Mouse (Mus musculus): ENCODE data around the gene Plrg1.

The Plrg1 gene

DNA sequence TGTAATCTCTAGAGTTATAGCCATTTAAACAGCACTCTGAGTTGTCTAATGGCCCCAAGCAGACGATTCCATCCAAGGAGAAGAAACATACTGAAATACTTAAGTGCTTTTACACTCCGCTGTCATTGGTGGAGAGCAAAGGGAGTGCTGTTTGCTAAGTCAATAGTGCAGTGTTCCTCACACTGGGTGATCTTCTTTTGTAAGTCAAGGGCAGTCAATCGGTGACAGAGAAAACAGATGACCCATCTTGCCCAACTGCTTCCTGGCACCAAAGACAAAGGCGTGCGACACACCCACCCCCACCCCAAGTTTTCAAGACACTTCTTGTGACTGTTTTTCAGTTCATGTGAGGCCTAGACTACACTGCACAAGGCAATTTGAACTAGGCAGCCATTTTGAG, 3.2 kb upstream of the Plrg1 start:
- DNase-seq (ENCODE audit: low read depth, low spot score), result no peak

DNA sequence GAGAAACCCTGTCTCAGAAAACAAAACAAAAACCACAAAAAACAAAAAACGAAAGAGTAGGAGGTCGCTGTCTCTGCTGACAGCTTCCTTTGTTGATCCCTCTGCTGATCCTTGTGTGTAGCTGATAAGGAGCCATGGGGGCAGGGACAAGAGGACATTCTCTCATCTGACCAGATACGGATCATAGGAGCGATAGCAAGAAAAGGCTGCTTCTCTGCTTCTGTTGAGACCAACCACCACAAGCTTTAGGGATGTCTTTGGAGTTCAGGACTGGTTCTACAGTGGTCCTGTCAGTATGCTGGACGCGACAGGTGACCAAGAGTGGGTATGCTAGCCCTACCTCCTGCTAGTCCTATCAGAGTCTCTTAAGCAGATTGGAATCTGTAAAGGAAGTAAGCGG, 2.2 kb upstream of the Plrg1 start:
- DNase-seq (ENCODE audit: low read depth, low spot score), result no peak

DNA sequence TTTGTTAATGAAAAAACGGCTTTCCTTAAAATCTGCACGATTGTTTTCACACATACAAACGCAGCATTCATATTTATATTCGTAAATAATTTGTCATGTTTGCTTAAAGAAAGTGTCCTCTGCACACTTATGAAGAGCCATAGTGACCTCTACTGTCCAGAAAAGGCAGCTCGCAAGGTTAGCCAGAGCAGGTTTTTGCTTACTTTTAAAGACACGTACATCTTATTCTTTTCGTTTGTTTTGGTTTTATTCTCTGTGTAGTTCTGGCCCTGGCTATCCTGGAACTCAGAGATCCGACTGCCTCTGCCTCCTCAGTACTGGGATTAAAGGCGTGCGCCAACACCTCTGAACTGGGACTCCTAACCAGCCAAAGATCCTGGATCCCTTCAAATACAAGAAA, 1.6 kb upstream of the Plrg1 start:
- DNase-seq (ENCODE audit: low read depth, low spot score), result no peak

DNA sequence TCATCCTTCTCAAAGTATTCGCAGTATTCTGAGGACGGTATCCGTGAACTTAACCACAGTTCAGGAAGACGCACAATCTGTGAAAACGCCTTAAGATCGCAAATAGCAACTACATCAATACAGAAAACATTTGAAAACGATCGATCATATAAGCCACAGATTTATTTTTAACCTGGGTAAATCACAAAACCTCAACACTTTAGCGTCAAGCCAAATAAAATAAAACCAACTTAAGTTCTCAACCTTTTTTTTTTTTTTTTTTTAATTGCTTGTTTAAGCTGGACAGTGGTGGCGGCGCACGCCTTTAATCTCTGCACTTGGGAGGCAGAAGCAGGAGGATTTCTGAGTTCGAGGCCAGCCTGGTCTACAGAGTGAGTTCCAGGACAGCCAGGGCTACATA, 563 bp upstream of the Plrg1 start:
- no peak for DNase-seq (ENCODE audit: low read depth, low spot score)

DNA sequence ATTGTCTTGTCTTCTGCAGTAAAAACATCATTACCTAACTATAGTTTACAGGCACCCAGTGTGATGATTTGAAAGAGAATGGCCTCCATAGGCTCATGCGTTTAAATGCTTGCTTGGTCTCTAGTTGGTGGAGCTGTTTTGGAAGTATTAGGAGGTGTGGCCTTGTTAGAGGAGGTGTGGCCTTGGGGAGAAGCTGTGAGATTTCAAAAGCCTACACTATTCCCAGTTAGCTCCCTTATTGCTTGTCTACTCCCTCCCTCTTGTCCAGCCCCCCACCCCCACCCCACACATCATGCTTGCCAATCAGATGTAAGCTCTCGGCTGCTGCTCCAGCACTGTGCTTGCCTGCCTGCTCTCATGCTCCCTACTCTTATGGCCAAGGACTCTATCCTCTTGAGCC, 1.7 kb downstream of the Plrg1 start:
- DNase-seq (ENCODE audit: low read depth, low spot score), result no peak

DNA sequence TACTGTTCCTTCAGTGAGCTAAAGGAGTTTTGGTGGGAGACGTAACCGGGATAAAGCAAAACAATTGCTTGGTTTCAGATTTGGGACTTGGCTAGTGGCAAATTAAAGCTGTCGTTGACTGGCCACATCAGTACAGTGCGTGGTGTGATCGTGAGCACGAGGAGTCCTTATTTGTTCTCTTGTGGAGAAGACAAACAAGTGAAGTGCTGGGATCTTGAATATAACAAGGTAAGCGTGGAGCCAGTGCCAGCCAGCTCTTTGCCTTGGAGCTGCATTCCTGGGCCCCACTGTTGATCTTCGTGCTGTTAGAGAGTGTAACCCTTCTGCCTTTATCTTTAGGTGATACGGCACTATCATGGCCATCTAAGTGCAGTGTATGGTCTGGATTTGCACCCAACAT, 12.6 kb downstream of the Plrg1 start:
- DNase-seq (ENCODE audit: low read depth, low spot score), result no peak

DNA sequence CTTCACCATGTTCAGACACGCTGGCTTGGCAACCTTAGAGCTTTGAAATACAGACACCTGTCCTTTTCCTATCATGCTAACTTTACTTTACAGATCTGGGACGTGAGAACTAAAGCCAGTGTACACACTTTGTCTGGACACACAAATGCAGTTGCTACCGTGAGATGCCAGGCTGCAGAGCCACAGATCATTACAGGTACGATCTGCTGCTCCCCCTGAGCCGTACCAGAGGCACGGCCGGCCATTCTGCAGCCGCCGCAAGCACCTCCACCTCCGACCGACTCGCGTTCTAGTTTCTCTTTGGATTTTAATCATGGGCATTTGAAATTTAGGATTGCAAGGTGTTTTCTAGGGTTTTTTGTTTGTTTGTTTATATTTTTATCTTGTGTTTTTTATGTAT, 13.5 kb downstream of the Plrg1 start:
- no peak for DNase-seq (ENCODE audit: low read depth, low spot score)

DNA sequence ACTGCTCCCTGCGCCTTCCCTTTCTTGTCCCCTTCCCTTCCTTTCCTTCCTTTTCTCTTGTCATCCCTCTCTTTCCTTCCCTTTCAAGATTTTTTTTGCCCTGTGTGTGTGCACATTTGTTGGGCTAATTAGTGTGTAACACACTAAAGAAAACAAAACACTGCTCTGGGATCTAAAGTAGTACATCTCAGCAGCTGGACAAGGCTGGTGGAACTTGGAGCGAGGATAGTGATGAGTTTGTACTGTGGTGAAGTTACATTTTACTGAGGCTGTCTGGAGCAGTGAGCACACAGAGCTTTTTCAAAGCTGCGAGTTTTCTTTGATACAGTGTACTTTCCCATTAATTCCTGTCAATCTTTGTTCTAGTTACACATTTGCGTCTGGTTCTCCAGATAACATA, 14.9 kb downstream of the Plrg1 start:
- no peak for DNase-seq (ENCODE audit: low read depth, low spot score)

DNA sequence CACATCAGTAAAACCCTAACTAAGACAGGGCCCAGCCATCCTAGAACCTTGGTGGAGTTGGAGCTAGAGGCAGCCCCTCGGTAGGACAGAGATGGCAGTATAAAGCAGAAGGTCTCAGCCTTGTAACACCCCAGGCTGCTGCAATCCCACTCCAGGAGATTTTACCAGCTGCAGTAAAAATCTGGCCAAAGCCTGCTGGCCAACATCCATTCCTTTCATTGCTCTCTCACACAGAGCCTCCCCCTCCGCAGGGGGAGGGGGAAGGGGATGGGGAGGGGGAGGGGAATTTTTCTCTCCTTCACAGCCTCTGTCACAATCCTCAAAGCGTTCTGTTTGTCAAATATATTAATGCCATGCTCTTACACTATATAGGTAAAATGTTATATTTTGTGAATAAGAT, 21.2 kb downstream of the Plrg1 start:
- DNase-seq (ENCODE audit: low read depth, low spot score), result no peak

DNA sequence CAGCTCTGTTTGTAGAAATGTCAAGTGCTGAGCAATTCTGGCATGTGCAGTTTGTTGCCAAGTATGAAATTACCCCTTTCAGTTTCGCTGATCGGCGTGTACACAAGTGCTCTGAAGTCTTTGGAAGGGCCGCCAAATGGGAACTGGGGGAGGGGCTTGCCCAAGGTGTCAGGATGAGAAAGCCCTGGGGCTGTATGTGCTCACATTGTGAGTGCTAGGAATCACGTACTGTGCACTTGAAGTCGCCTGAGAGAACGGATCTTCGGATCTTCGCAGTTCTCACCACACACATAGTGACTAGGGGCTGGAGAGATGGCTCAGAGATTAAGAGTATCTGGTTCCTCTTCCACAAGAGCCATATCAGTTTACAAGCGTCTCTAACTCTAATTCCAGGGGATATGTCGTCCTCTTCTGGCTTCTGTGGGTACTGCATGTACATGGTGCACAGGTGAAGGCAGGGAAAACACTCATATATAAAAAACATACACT, 25.3 kb downstream of the Plrg1 start:
- DNase-seq (ENCODE audit: low read depth, low spot score), result peak; percentile 18

DNA sequence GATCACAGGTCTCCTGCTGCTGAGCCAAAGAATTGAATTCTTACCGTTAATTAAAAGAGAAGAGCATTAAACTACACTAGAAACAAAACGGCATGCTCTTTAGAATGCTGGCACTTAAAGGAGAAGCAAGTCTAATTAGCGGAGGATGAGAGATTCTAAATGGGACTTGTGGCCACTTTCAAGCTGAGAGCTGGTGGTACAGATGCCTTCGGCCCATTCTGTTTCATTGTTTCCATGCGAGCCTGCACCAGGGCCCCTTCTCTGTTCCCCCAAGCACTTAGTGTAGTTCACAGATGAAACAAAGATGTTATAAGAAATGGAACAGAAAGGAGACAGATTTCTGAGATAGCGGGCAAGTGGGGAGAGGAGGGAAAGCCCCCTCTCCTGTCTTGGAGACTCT, 42.3 kb downstream of the Plrg1 start:
- no peak for DNase-seq (ENCODE audit: low read depth, low spot score)

DNA sequence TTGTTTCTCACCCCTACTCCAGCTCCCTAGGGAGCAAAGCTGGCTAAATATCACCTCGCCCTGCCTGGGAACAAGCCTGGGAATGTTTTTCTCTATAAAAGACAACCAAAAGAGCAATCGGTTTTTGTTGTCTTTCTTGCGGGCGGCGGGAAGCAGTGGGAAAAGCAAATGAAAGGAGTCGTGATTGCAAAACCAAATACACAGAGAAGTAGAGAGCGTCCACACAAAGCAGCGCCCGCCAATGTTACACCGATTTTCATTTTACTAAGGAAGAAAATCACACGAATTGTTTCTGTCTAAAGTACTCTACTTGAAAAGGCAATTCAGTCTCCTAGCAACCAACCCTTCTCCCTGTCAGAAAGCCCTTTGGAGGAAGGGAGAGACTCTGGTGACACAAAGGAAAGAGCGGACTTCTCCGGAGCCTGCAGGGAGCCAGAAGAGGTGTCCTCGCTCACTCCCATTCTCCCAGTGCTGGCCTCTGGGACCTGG, 43.3 kb downstream of the Plrg1 start:
- DNase-seq (ENCODE audit: low read depth, low spot score), result no peak

DNA sequence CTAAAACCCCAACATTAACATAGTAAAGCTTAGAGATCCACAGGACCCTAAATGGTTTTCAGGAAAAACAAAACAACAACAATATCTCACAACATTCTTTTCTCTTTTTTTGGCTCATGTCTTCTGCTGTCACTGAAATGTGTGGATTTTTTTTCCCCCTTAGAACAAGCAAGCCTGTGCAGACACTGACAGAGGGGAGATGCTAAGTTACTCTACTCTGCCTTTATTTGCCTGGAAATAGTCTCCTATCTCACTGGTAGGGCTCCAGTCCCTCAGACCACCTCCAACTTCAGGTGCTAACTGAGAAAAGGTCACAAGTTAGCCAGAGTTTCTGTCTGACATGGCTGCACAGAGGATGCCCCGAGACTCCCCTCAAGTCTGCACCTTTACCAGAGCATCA, 43.8 kb downstream of the Plrg1 start:
- DNase-seq (ENCODE audit: low read depth, low spot score), result no peak

DNA sequence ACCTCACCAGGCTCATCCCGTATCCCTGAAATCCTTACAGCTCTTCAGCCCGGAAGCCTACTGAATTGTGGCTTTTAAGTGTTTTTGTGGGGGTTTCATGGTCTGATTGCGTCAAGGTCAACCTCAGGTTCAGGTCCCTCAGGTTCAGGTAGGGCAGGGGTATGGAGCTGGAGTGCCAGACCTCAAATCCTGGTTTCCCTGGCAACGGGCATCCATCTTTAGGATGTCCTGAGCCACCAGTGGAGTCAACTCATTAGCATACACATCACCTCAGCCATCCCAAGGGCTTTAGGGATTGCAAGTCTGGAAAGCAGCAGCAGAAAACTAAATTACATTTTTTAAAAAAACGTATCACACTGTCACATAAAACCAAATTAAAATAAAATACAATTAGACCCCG, 44.3 kb downstream of the Plrg1 start:
- DNase-seq (ENCODE audit: low read depth, low spot score), result no peak

DNA sequence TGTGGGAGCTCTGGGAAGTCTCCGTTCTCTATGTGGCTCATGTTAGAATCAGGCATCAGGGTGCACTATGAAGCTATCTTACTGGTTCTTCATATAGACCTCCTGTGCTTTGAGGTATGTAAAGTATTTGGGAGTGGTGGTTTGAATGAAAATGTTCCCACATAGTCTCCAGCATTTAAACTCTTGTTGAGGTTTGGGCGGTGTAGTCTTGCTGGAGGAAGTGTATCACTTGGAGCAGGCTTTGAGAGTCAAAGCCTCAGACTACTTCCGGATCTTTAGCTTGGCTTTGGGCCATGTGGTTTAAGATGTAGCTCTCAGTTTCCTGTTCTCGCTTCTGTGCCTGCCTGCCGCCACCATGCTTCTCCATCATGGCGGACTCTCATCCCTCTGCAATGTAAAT, 47.0 kb downstream of the Plrg1 start:
- no peak for DNase-seq (ENCODE audit: low read depth, low spot score)

DNA sequence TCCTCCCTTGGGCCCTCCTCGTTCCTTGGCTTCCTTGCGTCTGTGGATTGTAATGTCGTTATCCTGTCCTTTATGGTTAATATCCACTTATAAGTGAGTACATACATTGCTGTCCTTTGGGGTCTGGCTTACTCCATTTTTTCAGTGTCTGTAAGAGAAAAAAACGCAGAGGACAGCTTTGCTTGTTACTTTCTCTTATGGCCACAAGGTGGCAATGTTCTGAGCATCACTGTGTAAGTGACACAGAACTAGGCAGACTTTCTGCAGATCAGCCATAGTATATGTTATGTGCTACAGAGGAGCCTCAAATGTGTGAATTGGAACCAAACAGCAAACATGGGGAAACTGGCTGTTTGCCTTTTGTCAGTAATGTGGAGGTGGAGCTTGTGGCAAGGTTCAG, 54.8 kb downstream of the Plrg1 start:
- no peak for DNase-seq (ENCODE audit: low read depth, low spot score)

DNA sequence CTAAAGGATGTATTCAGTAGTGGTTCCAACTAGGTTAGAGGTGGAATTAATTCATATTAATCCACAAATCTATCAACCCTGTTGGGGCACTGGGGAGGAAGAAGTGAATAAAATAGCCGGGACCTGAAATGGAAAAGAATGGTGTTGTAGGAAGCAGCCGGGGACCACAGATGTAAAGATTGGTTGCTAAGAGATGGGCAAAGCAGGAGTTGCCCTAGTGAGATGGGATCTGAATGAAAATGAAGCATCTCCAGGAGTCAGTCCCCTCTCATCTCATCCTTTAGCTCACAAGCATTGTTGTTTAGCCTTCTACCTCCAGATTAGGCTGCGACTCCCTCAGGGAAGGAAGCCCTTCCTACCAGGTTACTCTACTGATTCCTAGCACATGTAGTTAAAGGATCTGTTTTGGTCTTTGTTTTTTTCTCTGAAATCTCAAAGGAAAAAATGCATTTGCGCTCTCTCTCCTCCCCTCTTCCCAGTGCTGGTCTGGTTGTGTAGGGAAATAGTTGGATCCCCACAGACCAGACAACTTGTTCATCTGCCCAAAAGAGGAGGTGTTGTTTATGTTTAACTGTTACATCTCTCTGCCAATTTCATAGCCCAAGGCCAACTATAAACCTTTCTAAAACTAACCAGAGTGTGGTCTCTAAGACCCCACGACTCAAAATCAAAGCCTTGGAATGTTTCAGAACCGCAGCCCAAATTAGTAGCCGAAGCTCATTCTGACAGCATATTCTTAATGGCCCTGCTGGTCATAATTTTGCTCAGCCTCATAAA, 56.4 kb downstream of the Plrg1 start:
- DNase-seq (ENCODE audit: low read depth, low spot score), result no peak

DNA sequence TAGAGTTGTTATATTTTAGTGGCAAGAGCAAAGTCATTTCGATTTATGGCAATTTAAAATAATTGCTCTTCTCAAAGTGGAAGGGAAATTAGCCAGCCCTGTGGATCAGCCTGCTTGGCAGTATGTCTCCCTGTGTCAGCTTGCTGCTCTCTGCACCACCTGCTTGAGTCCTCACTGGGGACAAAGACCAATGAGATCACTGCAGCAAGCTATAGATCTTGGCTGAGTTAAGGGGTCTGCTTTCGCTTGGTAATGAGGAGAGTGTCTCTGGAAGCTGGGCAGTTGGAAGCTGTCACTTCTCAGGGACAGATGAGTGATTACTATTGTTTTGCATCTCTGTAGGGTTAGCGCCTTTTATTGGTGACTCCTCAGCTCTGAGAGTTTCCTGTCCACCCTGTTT, 57.5 kb downstream of the Plrg1 start:
- DNase-seq (ENCODE audit: low read depth, low spot score), result no peak

DNA sequence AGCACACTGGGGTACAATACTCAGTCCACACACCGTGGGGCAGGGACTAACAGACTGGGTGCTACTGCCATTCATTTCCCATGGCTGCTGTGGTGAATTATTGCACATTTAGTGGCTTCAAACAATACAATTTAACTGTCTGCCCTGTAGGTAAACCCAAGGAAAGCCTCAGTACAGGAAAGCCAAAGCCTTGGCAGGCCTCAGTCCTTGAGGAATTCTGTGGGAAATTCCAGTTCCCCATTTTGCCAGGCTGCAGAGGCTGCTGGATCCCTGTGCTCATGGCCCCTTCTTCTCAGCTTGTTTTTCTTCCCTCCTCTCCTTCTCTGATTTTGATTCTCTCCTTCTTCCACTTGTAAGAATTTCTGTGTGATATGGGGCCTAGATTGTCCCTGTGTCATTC, 59.6 kb downstream of the Plrg1 start:
- DNase-seq (ENCODE audit: low read depth, low spot score), result no peak

DNA sequence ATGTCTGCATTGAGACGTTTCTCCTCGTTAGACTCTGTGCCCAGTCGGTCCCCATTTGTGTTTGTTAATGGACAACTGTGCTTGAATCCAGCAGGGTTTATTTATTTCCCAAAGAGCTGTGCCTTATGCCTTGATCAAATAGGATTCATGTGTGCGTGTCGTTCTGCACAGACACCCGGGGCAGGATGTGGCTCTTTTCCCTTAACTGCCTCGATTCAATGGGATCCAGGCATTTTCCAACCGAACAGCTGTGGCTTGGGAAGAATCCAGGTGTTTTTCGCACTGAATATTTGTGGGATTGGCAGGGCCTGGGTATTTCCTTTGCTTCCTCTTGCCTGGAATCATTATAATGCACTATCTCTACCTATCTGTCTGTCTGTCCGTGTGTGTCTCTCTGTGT, 62.3 kb downstream of the Plrg1 start:
- no peak for DNase-seq (ENCODE audit: low read depth, low spot score)
